Comparison of ENCODE assay signal across 30 mouse cellular contexts in the genomic region with DNA sequence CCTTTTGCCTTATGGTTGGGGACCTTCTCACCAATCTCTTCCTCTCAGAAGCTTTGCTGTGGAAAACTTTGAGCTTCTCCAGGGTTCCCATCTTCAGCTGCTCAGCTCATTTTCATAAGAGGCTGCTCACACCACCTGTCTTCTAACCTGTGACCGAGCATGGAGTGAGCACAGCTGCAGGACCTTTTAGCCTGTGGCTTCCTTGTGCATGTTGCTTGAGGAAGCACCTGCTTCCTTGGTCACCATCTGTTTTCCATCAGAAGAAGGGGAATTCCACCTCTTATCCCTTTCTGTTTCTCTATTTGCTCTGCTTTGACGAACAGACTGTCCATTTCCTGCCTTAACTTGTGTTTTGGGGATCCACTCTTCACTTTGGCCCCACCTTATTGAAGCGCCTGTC. TPM values are rescaled to one million over a fixed set of nuclear protein-coding genes. Genes with fewer than 3 reads are reported as not detected.
"Had no signal": no experiment of that assay in that cellular context is flagged by ENCODE, and none has a peak within 500 bp of the region (broad histone marks: within the 10 kb centered on the region; RNA-seq: fewer than 3 reads in every experiment).

No protein-coding gene starts in this region.

- H3K36me3 ChIP-seq: limb, embryonic 10.5 days; limb, embryonic 13.5 days; liver, embryonic 12.5 days; liver, embryonic 15.5 days; neural tube, embryonic 12.5 days; neural tube, embryonic 15.5 days; stomach, embryonic 15.5 days had no signal

- H3K9me3 ChIP-seq: limb, embryonic 10.5 days; limb, embryonic 13.5 days; liver, embryonic 12.5 days; liver, embryonic 15.5 days; neural tube, embryonic 15.5 days; stomach, embryonic 15.5 days had no signal

- H3K27me3 ChIP-seq: limb, embryonic 13.5 days; liver, embryonic 12.5 days; liver, embryonic 15.5 days; neural tube, embryonic 12.5 days; neural tube, embryonic 15.5 days; stomach, embryonic 15.5 days had no signal

- H3K4me2 ChIP-seq: limb, embryonic 13.5 days; liver, embryonic 12.5 days; liver, embryonic 15.5 days; midbrain, embryonic 11.5 days; neural tube, embryonic 12.5 days; neural tube, embryonic 15.5 days; stomach, embryonic 15.5 days had no signal

- H3K9ac ChIP-seq: limb, embryonic 13.5 days; liver, embryonic 12.5 days; liver, embryonic 15.5 days; neural tube, embryonic 12.5 days; neural tube, embryonic 15.5 days; stomach, embryonic 15.5 days had no signal

- H3K4me1 ChIP-seq: limb, embryonic 10.5 days; limb, embryonic 13.5 days; liver, embryonic 12.5 days; liver, embryonic 15.5 days; neural tube, embryonic 12.5 days; neural tube, embryonic 15.5 days; stomach, embryonic 15.5 days had no signal

- DNase-seq: kidney, postnatal 25 days; layer of hippocampus, adult 9-11 months; liver; lung, adult 18-20 months; lung, postnatal 14 days; lung, postnatal 4 days; midbrain, embryonic 14.5 days; right cerebral cortex, adult 18-20 months; right cerebral cortex, postnatal 25 days; spleen, adult 18-20 months; thymus, postnatal 25 days had no signal

- H3K27ac ChIP-seq: kidney, postnatal 0 days; layer of hippocampus, adult 2 months; limb, embryonic 10.5 days; limb, embryonic 13.5 days; liver, embryonic 12.5 days; liver, embryonic 15.5 days; neural tube, embryonic 12.5 days; neural tube, embryonic 15.5 days; stomach, embryonic 15.5 days had no signal

- H3K4me3 ChIP-seq: layer of hippocampus, adult 2 months; limb, embryonic 10.5 days; limb, embryonic 13.5 days; liver, embryonic 12.5 days; liver, embryonic 15.5 days; neural tube, embryonic 12.5 days; neural tube, embryonic 15.5 days; stomach, embryonic 15.5 days had no signal

RNA-seq across cellular contexts. Expression of gene Serpinb1b, which starts 34.7 kb away (rescaled TPM):
- total RNA-seq: megakaryocyte progenitor cell, adult 5-6 weeks; megakaryocyte-erythroid progenitor cell, adult 5-6 weeks had no signal
- polyA plus RNA-seq: kidney, embryonic 14.5 days; kidney, postnatal 0 days; limb, embryonic 10.5 days; liver, embryonic 12.5 days; liver, embryonic 15.5 days; neural tube, embryonic 12.5 days had no signal

RNA-seq across cellular contexts. Expression of gene Serpinb9c, which starts 46.5 kb away (rescaled TPM):
- total RNA-seq: layer of hippocampus, adult 2 months; layer of hippocampus, postnatal 25 days; left cerebral cortex, adult 18-20 months; left cerebral cortex, postnatal 25 days; megakaryocyte progenitor cell, adult 5-6 weeks; megakaryocyte-erythroid progenitor cell, adult 5-6 weeks; midbrain, postnatal 0 days had no signal
- polyA plus RNA-seq: kidney, embryonic 14.5 days; kidney, postnatal 0 days; large intestine, adult 2 months; limb, embryonic 10.5 days; limb, embryonic 13.5 days; liver, embryonic 12.5 days; liver, embryonic 15.5 days; lung, embryonic 16.5 days; midbrain, embryonic 11.5 days; midbrain, embryonic 14.5 days; midbrain, postnatal 0 days; neural tube, embryonic 12.5 days; neural tube, embryonic 15.5 days; stomach, embryonic 15.5 days had no signal
